Mouse (Mus musculus): ENCODE results near the gene Morn1. TPM values are rescaled to one million over a fixed set of nuclear protein-coding genes. Genes with fewer than 3 reads are reported as not detected.
A peak's percentile ranks its signal among the peaks of the same experiment; 100 is the strongest.

Morn1 gene
- polyA plus RNA-seq, 1 experiment from 2014 or later: 8.9 TPM

GRCm38 (mm10) chr4:155121915-155122443, 35.6 kb downstream of the Morn1 start:
- Histone ChIP-seq H3K27ac (peak overlapping the region; percentile 70), H3K9me3 (no peaks in the 10 kb centered on the region), H3K36me3 (no peaks in the 10 kb centered on the region), H3K4me2 (replicated peaks) (no peak overlapping the region), H3K4me3 (replicated peaks) (no peak overlapping the region), H3K9ac (replicated peaks) (no peak overlapping the region), H3K4me1 (replicated peaks) (peaks cover 60% of the 10 kb centered on the region), H3K27me3 (no peaks in the 10 kb centered on the region)
- WGBS: 81% methylated on average over 6 of the region's 6 CpGs
- peak; percentile 24; the same call in 1 of the 2 replicates for ATAC-seq

GRCm38 (mm10) chr4:155122444-155123040, 36.2 kb downstream of the Morn1 start:
- Histone ChIP-seq H3K4me3 (replicated peaks) (no peak overlapping the region), H3K9me3 (no peaks in the 10 kb centered on the region), H3K4me1 (replicated peaks) (peaks cover 61% of the 10 kb centered on the region), H3K36me3 (no peaks in the 10 kb centered on the region), H3K27ac (peak overlapping the region; percentile 70), H3K27me3 (no peaks in the 10 kb centered on the region), H3K9ac (replicated peaks) (no peak overlapping the region), H3K4me2 (replicated peaks) (no peak overlapping the region)
- 26% methylated on average over 16 of the region's 16 CpGs for WGBS
- ATAC-seq: peak; percentile 85

- H3K27ac ChIP-seq: 0 out of 2 replicates have a peak overlapping the region, but pooled peaks have one; percentile 15
- no peaks in the 10 kb centered on the region for H3K9me3 ChIP-seq
- no peak for ATAC-seq
- 78% methylated on average over 9 of the region's 9 CpGs for WGBS
- no peaks in the 10 kb centered on the region for H3K27me3 ChIP-seq
- no peak overlapping the region for H3K9ac ChIP-seq (replicated peaks)
- no peak overlapping the region for H3K4me2 ChIP-seq (replicated peaks)
- H3K4me1 ChIP-seq (replicated peaks): peaks cover 54% of the 10 kb centered on the region
- no peaks in the 10 kb centered on the region for H3K36me3 ChIP-seq
- no peak overlapping the region for H3K4me3 ChIP-seq (replicated peaks)
Observed at GRCm38 (mm10) chr4:155123868-155124534, 37.6 kb downstream of the Morn1 start.

GRCm38 (mm10) chr4:155125310-155125709, 38.9 kb downstream of the Morn1 start:
- Histone ChIP-seq H3K27ac (no peak overlapping the region), H3K4me2 (replicated peaks) (no peak overlapping the region), H3K4me3 (replicated peaks) (no peak overlapping the region), H3K36me3 (no peaks in the 10 kb centered on the region), H3K9ac (replicated peaks) (no peak overlapping the region), H3K9me3 (no peaks in the 10 kb centered on the region), H3K4me1 (replicated peaks) (peaks cover 64% of the 10 kb centered on the region), H3K27me3 (no peaks in the 10 kb centered on the region)
- WGBS: 71% methylated on average over 7 of the region's 7 CpGs
- ATAC-seq: no peak

GRCm38 (mm10) chr4:155126194-155126593, 39.8 kb downstream of the Morn1 start:
- Histone ChIP-seq H3K9ac (replicated peaks) (no peak overlapping the region), H3K36me3 (no peaks in the 10 kb centered on the region), H3K27me3 (no peaks in the 10 kb centered on the region), H3K9me3 (no peaks in the 10 kb centered on the region), H3K4me2 (replicated peaks) (no peak overlapping the region), H3K27ac (no peak overlapping the region), H3K4me1 (replicated peaks) (peaks cover 64% of the 10 kb centered on the region), H3K4me3 (replicated peaks) (no peak overlapping the region)
- ATAC-seq: no peak
- 95% methylated on average over 5 of the region's 5 CpGs for WGBS

- H3K4me3 ChIP-seq (replicated peaks): no peak overlapping the region
- H3K27me3 ChIP-seq: no peaks in the 10 kb centered on the region
- no peaks in the 10 kb centered on the region for H3K36me3 ChIP-seq
- H3K4me2 ChIP-seq (replicated peaks): no peak overlapping the region
- no peak for ATAC-seq
- 61% methylated on average over 7 of the region's 7 CpGs for WGBS
- H3K9me3 ChIP-seq: no peaks in the 10 kb centered on the region
- peaks cover 58% of the 10 kb centered on the region for H3K4me1 ChIP-seq (replicated peaks)
- no peak overlapping the region for H3K27ac ChIP-seq
- H3K9ac ChIP-seq (replicated peaks): no peak overlapping the region
Observed at GRCm38 (mm10) chr4:155126602-155127372, 40.4 kb downstream of the Morn1 start.

- ATAC-seq: no peak
- H3K9ac ChIP-seq (replicated peaks): no peak overlapping the region
- WGBS: 93% methylated on average over 15 of the region's 15 CpGs
- H3K4me1 ChIP-seq (replicated peaks): peaks cover 48% of the 10 kb centered on the region
- H3K9me3 ChIP-seq: no peaks in the 10 kb centered on the region
- H3K27me3 ChIP-seq: no peaks in the 10 kb centered on the region
- H3K4me3 ChIP-seq (replicated peaks): no peak overlapping the region
- H3K4me2 ChIP-seq (replicated peaks): no peak overlapping the region
- no peak overlapping the region for H3K27ac ChIP-seq
- no peaks in the 10 kb centered on the region for H3K36me3 ChIP-seq
Observed at GRCm38 (mm10) chr4:155128411-155128810, 42.0 kb downstream of the Morn1 start.

- 0 out of 2 replicates have a peak overlapping the region, but pooled peaks have one; percentile 3 for H3K9ac ChIP-seq (replicated peaks)
- 93% methylated on average over 10 of the region's 10 CpGs for WGBS
- 0 out of 2 replicates have a peak overlapping the region, but pooled peaks have one; percentile 10 for H3K27ac ChIP-seq
- no peaks in the 10 kb centered on the region for H3K27me3 ChIP-seq
- no peak for ATAC-seq
- H3K36me3 ChIP-seq: no peaks in the 10 kb centered on the region
- H3K4me1 ChIP-seq (replicated peaks): peaks cover 55% of the 10 kb centered on the region
- no peak overlapping the region for H3K4me2 ChIP-seq (replicated peaks)
- H3K4me3 ChIP-seq (replicated peaks): no peak overlapping the region
- no peaks in the 10 kb centered on the region for H3K9me3 ChIP-seq
Observed at GRCm38 (mm10) chr4:155129132-155129917, 42.9 kb downstream of the Morn1 start.

GRCm38 (mm10) chr4:155129996-155130395, 43.6 kb downstream of the Morn1 start:
- Histone ChIP-seq H3K27ac (no peak overlapping the region), H3K9me3 (no peaks in the 10 kb centered on the region), H3K9ac (replicated peaks) (0 out of 2 replicates have a peak overlapping the region, but pooled peaks have one; percentile 3), H3K4me1 (replicated peaks) (peaks cover 54% of the 10 kb centered on the region), H3K36me3 (no peaks in the 10 kb centered on the region), H3K4me2 (replicated peaks) (no peak overlapping the region), H3K27me3 (no peaks in the 10 kb centered on the region), H3K4me3 (replicated peaks) (no peak overlapping the region)
- 73% methylated on average over 14 of the region's 14 CpGs for WGBS
- peak; percentile 44; the same call in 1 of the 2 replicates for ATAC-seq

GRCm38 (mm10) chr4:155130616-155131015, 44.2 kb downstream of the Morn1 start:
- H3K4me1 ChIP-seq (replicated peaks): peaks cover 53% of the 10 kb centered on the region
- ATAC-seq: no peak

GRCm38 (mm10) chr4:155133188-155133587, 46.8 kb downstream of the Morn1 start:
- Histone ChIP-seq H3K27me3 (no peaks in the 10 kb centered on the region), H3K9ac (replicated peaks) (0 out of 2 replicates have a peak overlapping the region, but pooled peaks have one; percentile 32), H3K27ac (0 out of 2 replicates have a peak overlapping the region, but pooled peaks have one; percentile 9), H3K36me3 (no peaks in the 10 kb centered on the region), H3K4me1 (replicated peaks) (peaks cover 45% of the 10 kb centered on the region), H3K9me3 (no peaks in the 10 kb centered on the region), H3K4me3 (replicated peaks) (no peak overlapping the region), H3K4me2 (replicated peaks) (no peak overlapping the region)
- no peak for ATAC-seq
- WGBS: 36% methylated on average over 3 of the region's 3 CpGs

More at GRCm38 (mm10) chr4:155130616-155131015, 44.2 kb downstream of the Morn1 start:
- Histone ChIP-seq H3K4me3 (replicated peaks) (no peak overlapping the region), H3K9me3 (no peaks in the 10 kb centered on the region), H3K4me2 (replicated peaks) (no peak overlapping the region), H3K9ac (replicated peaks) (no peak overlapping the region), H3K27ac (no peak overlapping the region), H3K27me3 (no peaks in the 10 kb centered on the region), H3K36me3 (no peaks in the 10 kb centered on the region)
- 84% methylated on average over 7 of the region's 7 CpGs for WGBS

Measured in midbrain, embryonic 13.5 days (tissue).